Mouse (Mus musculus) liver, adult 2 months (tissue): ENCODE measurements around the gene Vps29. TPM values are rescaled to one million over a fixed set of nuclear protein-coding genes. Genes with fewer than 3 reads are reported as not detected.
"Not testable (repeated sequence)": the region's sequence is repeated elsewhere in the genome, so short reads cannot be mapped to it uniquely, and the experiment has no call there.

Source experiments
- DNase-seq: peaks from one replicate; pipeline ENCODE4 v3.0.0-alpha.2; 2011; ENCODE audit warnings: low read depth, low spot score; ENCODE audit errors: extremely low read depth
- H3K27ac ChIP-seq: fragments of 200-500 bp; replicated peaks from 2 replicates; pipeline ENCODE4 v1.5.1; 2012; ENCODE audit warnings: low read depth, mild to moderate bottlenecking, control low read depth, inconsistent platforms, low read length; ENCODE audit not compliant: insufficient read depth
- H3K27me3 ChIP-seq: fragments of 200-500 bp; 2 replicates; pipeline ENCODE4 v1.6.1; 2012; ENCODE audit warnings: mild to moderate bottlenecking, moderate library complexity, low read length, inconsistent platforms; ENCODE audit not compliant: control insufficient read depth, insufficient read depth
- H3K36me3 ChIP-seq: fragments of 200-500 bp; 2 replicates; pipeline ENCODE4 v1.6.1; 2012; ENCODE audit warnings: low read length, inconsistent platforms; ENCODE audit not compliant: control insufficient read depth, insufficient read depth
- H3K4me1 ChIP-seq: fragments of 200-500 bp; 2 replicates; pipeline ENCODE4 v1.6.1; 2011; ENCODE audit warnings: low read length; ENCODE audit not compliant: control insufficient read depth, insufficient read depth
- H3K4me3 ChIP-seq: fragments of 200-500 bp; 2 replicates; pipeline ENCODE4 v1.5.1; 2011; ENCODE audit warnings: low read depth, mild to moderate bottlenecking, control low read depth, low read length, moderate library complexity; ENCODE audit not compliant: insufficient read depth
- H3K79me2 ChIP-seq: fragments of 200-500 bp; 2 replicates; pipeline ENCODE4 v1.6.1; 2012; ENCODE audit warnings: inconsistent platforms, mild to moderate bottlenecking, low read length, moderate library complexity; ENCODE audit not compliant: control insufficient read depth, insufficient read depth
- H3K9ac ChIP-seq: fragments of 200-500 bp; 2 replicates; pipeline ENCODE4 v1.6.1; 2012; ENCODE audit warnings: low read depth, mild to moderate bottlenecking, control low read depth, inconsistent platforms, low read length
- CTCF ChIP-seq: fragments of 200-500 bp; IDR thresholded peaks from 2 replicates; pipeline ENCODE4 v1.5.1; 2011; ENCODE audit warnings: low read depth, low read length, control low read depth
- POLR2A ChIP-seq: fragments of 200-500 bp; IDR thresholded peaks from 2 replicates; pipeline ENCODE4 v1.6.1; 2011; ENCODE audit warnings: low read length, control low read depth; ENCODE audit not compliant: insufficient read depth; ENCODE audit errors: extremely low read depth
- WGBS: fragments of 180-500 bp; shearing (Covaris S2); methylation state at CpG from one replicate; pipeline ENCODE4 v1.1.7; 2018; 5-methylcytosine and 5-hydroxymethylcytosine counted together
- polyA plus RNA-seq: library from polyadenylated mRNA; depleted of rRNA; stranded (reverse); fragments of >200 nt; gene quantifications from 2 replicates; pipeline ENCODE4 v1.2.3, GENCODE M21; 2012
- total RNA-seq: library from RNA; depleted of rRNA; stranded (reverse); fragments of >200 nt; gene quantifications from 2 replicates; pipeline ENCODE4 v1.2.3, GENCODE M21; 2014

The Vps29 gene
- total and polyA plus RNA-seq, 2 experiments = 24.9 to 58.8 TPM

DNA sequence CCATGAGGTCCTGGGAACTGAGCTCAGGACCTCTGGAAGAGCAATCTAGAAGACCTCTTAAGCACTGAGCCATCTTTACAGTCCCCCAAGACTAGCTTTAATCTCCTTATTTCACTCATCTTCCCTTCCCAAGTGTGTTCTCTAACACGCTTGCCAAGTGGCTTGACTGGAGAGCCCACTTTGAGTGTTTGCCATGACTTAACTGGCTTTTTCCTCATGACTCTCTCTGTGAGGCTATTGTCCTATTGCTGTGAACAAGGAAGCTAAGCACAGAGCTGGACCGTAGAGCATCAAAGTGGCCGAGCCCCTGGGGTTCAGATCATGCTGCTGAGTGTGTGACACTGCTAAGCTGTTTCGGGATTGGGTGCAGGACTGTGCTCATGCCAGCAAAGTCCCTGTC lies 41.8 kb upstream of the Vps29 start:
- Histone ChIP-seq H3K79me2 (peaks cover 15% of the 10 kb centered on the region), H3K4me3 (no peak overlapping the region), H3K27ac (peak overlapping the region; percentile 11; the same call in 1 of the 2 replicates), H3K27me3 (no peaks in the 10 kb centered on the region), H3K36me3 (peaks cover 6% of the 10 kb centered on the region; the same call in 1 of the 2 replicates), H3K9ac (no peak overlapping the region), H3K4me1 (peaks cover 25% of the 10 kb centered on the region)
- no peak for DNase-seq
- WGBS = 77% methylated on average over 4 of the region's 4 CpGs
- TF ChIP-seq CTCF (no peak), POLR2A (no peak)

GRCm38 (mm10) chr5:122312942-122313684 lies 41.1 kb upstream of the Vps29 start:
- DNase-seq = peak; percentile 84
- H3K27ac ChIP-seq = peak overlapping the region; percentile 11; the same call in 1 of the 2 replicates
- H3K36me3 ChIP-seq = peaks cover 4% of the 10 kb centered on the region; the same call in 1 of the 2 replicates
- 74% methylated on average over 17 of the region's 17 CpGs for WGBS
- no peak for TF ChIP-seq CTCF
- TF ChIP-seq POLR2A = no peak
- peaks cover 8% of the 10 kb centered on the region; the same call in 1 of the 2 replicates for H3K79me2 ChIP-seq
- H3K4me1 ChIP-seq = peaks cover 25% of the 10 kb centered on the region
- H3K4me3 ChIP-seq = no peak overlapping the region
- 0 out of 2 replicates have a peak overlapping the region, but pooled peaks have one; percentile 8 for H3K9ac ChIP-seq
- no peaks in the 10 kb centered on the region for H3K27me3 ChIP-seq

DNA sequence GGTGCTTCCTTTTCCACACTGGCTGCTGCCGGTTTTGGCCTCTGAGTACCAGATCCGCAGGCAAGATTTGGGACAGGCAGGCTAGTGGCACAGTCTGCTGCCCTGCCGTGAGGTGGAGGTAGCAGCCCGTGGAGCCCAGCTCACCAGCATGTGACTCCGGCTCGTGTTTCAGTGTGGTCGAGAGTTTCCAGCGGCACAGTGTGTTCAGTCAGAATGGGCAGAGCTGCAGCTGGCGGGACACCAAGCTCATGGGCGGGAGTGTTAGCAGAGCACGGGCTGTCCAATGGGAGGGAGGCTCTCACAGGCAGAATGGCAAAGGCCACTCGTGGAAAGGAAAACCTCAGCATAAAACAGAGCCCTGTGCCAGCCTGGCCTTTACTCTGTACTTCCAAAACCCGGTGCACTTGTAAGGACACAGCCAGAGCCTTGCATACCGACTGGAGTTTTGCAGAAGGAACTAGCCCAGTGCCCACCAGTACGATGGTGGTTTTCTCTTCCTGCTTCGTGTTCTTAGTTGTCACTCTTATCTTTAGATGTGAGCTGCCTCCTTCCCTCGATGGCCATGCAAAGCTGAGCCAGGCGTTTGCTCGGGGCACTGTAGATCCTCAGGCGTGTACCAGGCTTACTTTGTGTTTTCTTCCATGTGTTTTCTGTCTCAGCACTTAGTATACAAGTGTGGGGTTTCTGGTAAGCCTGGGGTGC lies 39.1 kb upstream of the Vps29 start:
- H3K27ac ChIP-seq = peak overlapping the region; percentile 75
- 23% methylated on average over 20 of the region's 20 CpGs for WGBS
- H3K79me2 ChIP-seq = 0 out of 2 replicates have a peak, but pooled peaks cover 3% of the 10 kb centered on the region
- H3K9ac ChIP-seq = peak overlapping the region; percentile 24
- H3K27me3 ChIP-seq = no peaks in the 10 kb centered on the region
- H3K36me3 ChIP-seq = no peaks in the 10 kb centered on the region
- peak; percentile 99 for DNase-seq
- no peak for TF ChIP-seq POLR2A
- peak; percentile 70 for TF ChIP-seq CTCF
- H3K4me1 ChIP-seq = peaks cover 25% of the 10 kb centered on the region
- no peak overlapping the region for H3K4me3 ChIP-seq

- DNase-seq = peak; percentile 37
Observed at GRCm38 (mm10) chr5:122317329-122318045, 36.7 kb upstream of the Vps29 start.

GRCm38 (mm10) chr5:122318100-122318499 lies 36.1 kb upstream of the Vps29 start:
- no peak overlapping the region for H3K27ac ChIP-seq
- H3K27me3 ChIP-seq = no peaks in the 10 kb centered on the region
- WGBS = 79% methylated on average over 3 of the region's 3 CpGs
- 0 out of 2 replicates have a peak, but pooled peaks cover 3% of the 10 kb centered on the region for H3K79me2 ChIP-seq
- peaks cover 18% of the 10 kb centered on the region for H3K4me1 ChIP-seq
- H3K4me3 ChIP-seq = no peak overlapping the region
- H3K36me3 ChIP-seq = peaks cover 13% of the 10 kb centered on the region
- TF ChIP-seq CTCF = peak; percentile 49; the same call in 1 of the 2 replicates
- TF ChIP-seq POLR2A = no peak
- no peak for DNase-seq
- H3K9ac ChIP-seq = no peak overlapping the region

More at GRCm38 (mm10) chr5:122317329-122318045, 36.7 kb upstream of the Vps29 start:
- Histone ChIP-seq H3K36me3 (peaks cover 13% of the 10 kb centered on the region), H3K79me2 (0 out of 2 replicates have a peak, but pooled peaks cover 3% of the 10 kb centered on the region), H3K9ac (no peak overlapping the region), H3K27me3 (no peaks in the 10 kb centered on the region), H3K4me1 (peaks cover 24% of the 10 kb centered on the region), H3K4me3 (no peak overlapping the region), H3K27ac (no peak overlapping the region)
- no peak for TF ChIP-seq POLR2A
- no peak for TF ChIP-seq CTCF
- 84% methylated on average over 11 of the region's 11 CpGs for WGBS

DNA sequence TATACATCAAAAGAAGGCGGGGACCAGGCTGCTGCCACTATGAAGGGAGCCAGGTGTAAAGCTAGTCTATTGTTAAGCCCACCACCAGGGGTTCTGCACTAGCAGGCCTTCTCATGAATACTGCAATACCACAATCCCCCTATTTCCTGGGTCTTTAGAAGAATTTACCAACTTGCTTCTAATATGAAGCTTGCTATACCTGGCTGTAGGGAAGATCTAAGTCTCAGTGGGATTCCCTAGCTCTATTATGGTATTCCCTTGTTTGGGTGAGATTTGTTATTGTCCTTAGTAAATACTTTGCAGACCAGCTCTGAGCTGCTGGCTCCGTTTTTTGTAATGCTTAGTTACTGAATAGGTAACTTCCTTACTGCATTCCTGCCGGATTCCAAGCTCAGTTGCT lies 35.2 kb upstream of the Vps29 start:
- not testable (repeated sequence) for H3K27ac ChIP-seq, DNase-seq, H3K4me3 ChIP-seq, H3K27me3 ChIP-seq, H3K9ac ChIP-seq, H3K79me2 ChIP-seq
- H3K36me3 ChIP-seq = peaks cover 13% of the 10 kb centered on the region
- H3K4me1 ChIP-seq = peaks cover 13% of the 10 kb centered on the region
- WGBS = 93% methylated on average over 3 of the region's 3 CpGs
